Mouse (Mus musculus) MEL (cell line): ENCODE measurements around the gene Acoxl.

Source experiments
- BHLHE40 ChIP-seq: IDR thresholded peaks from 2 replicates; pipeline ENCODE4 v1.6.1; 2012; ENCODE audit warnings: low read depth, mild to moderate bottlenecking, inconsistent platforms, low read length, improper control_type of control experiment, borderline replicate concordance
- CTCF ChIP-seq, 3 experiments: IDR thresholded peaks in 2 of 3; conservative IDR thresholded peaks in 1 of 3; 2 replicates each; pipeline ENCODE4 v1.5.1; 2011 to 2012; ENCODE audit warnings: low read length in 3 of 3, low read depth in 2 of 3, mild to moderate bottlenecking in 2 of 3, improper control_type of control experiment in 1 of 3, inconsistent platforms in 1 of 3, mixed read lengths in 1 of 3, moderate library complexity in 1 of 3; ENCODE audit not compliant: control insufficient read depth in 1 of 3, insufficient read depth in 1 of 3, poor library complexity in 1 of 3, severe bottlenecking in 1 of 3
- E2F4 ChIP-seq: IDR thresholded peaks from 2 replicates; pipeline ENCODE4 v1.6.1; 2011; ENCODE audit warnings: low read depth, low read length, improper control_type of control experiment, borderline replicate concordance
- HCFC1 ChIP-seq: IDR thresholded peaks from 2 replicates; pipeline ENCODE4 v1.6.1; 2012; ENCODE audit warnings: low read depth, mild to moderate bottlenecking, inconsistent platforms, low read length, improper control_type of control experiment, moderate library complexity
- JUND ChIP-seq: IDR thresholded peaks from 2 replicates; pipeline ENCODE4 v1.6.1; 2011; ENCODE audit warnings: low read depth, mild to moderate bottlenecking, improper control_type of control experiment, low read length
- MAX ChIP-seq: IDR thresholded peaks from 2 replicates; pipeline ENCODE4 v1.6.1; 2011; ENCODE audit warnings: low read length, improper control_type of control experiment
- POLR2A ChIP-seq, 2 experiments: IDR thresholded peaks; 2 replicates each; pipeline ENCODE4 v1.6.1; 2011 to 2012; ENCODE audit warnings: low read length in 2 of 2, mild to moderate bottlenecking in 2 of 2, control low read depth in 1 of 2, improper control_type of control experiment in 1 of 2, low read depth in 1 of 2, moderate library complexity in 1 of 2; ENCODE audit not compliant: control insufficient read depth in 1 of 2, insufficient read depth in 1 of 2, poor library complexity in 1 of 2
- POLR2AphosphoS2 ChIP-seq: IDR thresholded peaks from 2 replicates; pipeline ENCODE4 v1.6.1; 2011; ENCODE audit warnings: low read length, improper control_type of control experiment
- POLR2AphosphoS5 ChIP-seq: IDR thresholded peaks from 2 replicates; pipeline ENCODE4 v1.6.1; 2012; ENCODE audit warnings: low read depth, borderline replicate concordance, mild to moderate bottlenecking, inconsistent platforms, low read length, moderate library complexity, mixed read lengths
- SIN3A ChIP-seq: IDR thresholded peaks from 2 replicates; pipeline ENCODE4 v1.6.1; 2012; ENCODE audit warnings: low read length, improper control_type of control experiment, inconsistent platforms
- UBTF ChIP-seq: IDR thresholded peaks from 2 replicates; pipeline ENCODE4 v1.6.1; 2012; ENCODE audit warnings: low read depth, mild to moderate bottlenecking, inconsistent platforms, low read length, improper control_type of control experiment, moderate library complexity, borderline replicate concordance; ENCODE audit not compliant: insufficient read depth
- USF2 ChIP-seq, 2 experiments: IDR thresholded peaks; 2 replicates each; pipeline ENCODE4 v1.6.1; 2011 to 2012; ENCODE audit warnings: improper control_type of control experiment in 2 of 2, low read length in 2 of 2, borderline replicate concordance in 1 of 2, inconsistent platforms in 1 of 2, low read depth in 1 of 2, mild to moderate bottlenecking in 1 of 2; ENCODE audit not compliant: insufficient read depth in 1 of 2
- ZC3H11A ChIP-seq: IDR thresholded peaks from 2 replicates; pipeline ENCODE4 v1.6.1; 2012; ENCODE audit warnings: low read depth, mild to moderate bottlenecking, inconsistent platforms, low read length, improper control_type of control experiment
- ZNF384 ChIP-seq: IDR thresholded peaks from 2 replicates; pipeline ENCODE4 v1.6.1; 2012; ENCODE audit warnings: low read depth, mild to moderate bottlenecking, inconsistent platforms, low read length, improper control_type of control experiment

GRCm38 (mm10) chr2:128139781-128140180 is 301.1 kb downstream of the Acoxl start:
- TF ChIP-seq POLR2A (IDR thresholded peaks at IDR 0.05; ENCODE audit: control insufficient read depth in 1 of 2, insufficient read depth in 1 of 2, low read depth in 1 of 2, low read length in 2 of 2, poor library complexity in 1 of 2), result no peak
- no peak for TF ChIP-seq JUND
- TF ChIP-seq CTCF (IDR thresholded peaks at IDR 0.05 in 2 of 3, conservative IDR thresholded peaks at IDR 0.05 in 1 of 3; ENCODE audit: control insufficient read depth in 1 of 3, insufficient read depth in 1 of 3, low read depth in 2 of 3, low read length in 3 of 3, poor library complexity in 1 of 3, severe bottlenecking in 1 of 3), result no peak
- no peak for TF ChIP-seq UBTF
- TF ChIP-seq HCFC1, result no peak
- TF ChIP-seq BHLHE40, result no peak
- TF ChIP-seq E2F4, result no peak
- TF ChIP-seq USF2 (IDR thresholded peaks at IDR 0.05; ENCODE audit: borderline replicate concordance in 1 of 2, insufficient read depth in 1 of 2, low read depth in 1 of 2, low read length in 2 of 2), result no peak
- TF ChIP-seq MAX, result no peak
- no peak for TF ChIP-seq POLR2AphosphoS2
- TF ChIP-seq ZC3H11A, result no peak
- TF ChIP-seq ZNF384, result no peak
- no peak for TF ChIP-seq SIN3A
- TF ChIP-seq POLR2AphosphoS5, result no peak
